23 mouse cellular contexts compared by ENCODE assay signal in genomic region chr16:55910208-55910793, GRCm38 (mm10). TPM values are rescaled to one million over a fixed set of nuclear protein-coding genes. Genes with fewer than 3 reads are reported as not detected.
DNase-seq lines count a peak whose midpoint lies in the region; ATAC-seq and TF ChIP-seq lines count a peak whose summit lies in the region.
"Had no signal": no experiment of that assay in that cellular context is flagged by ENCODE, and none has a peak within 500 bp of the region (broad histone marks: within the 10 kb centered on the region; RNA-seq: fewer than 3 reads in every experiment).

No protein-coding gene starts in this region.

- DNase-seq in kidney, adult 8-10 months = peak; percentile 79 to 84
- peak; percentile 73 to 87 for DNase-seq in kidney, postnatal 25 days
- no peak for DNase-seq in embryo, embryonic 9.5 days (ENCODE audit: extremely low spot score)
- DNase-seq in left cerebral cortex, adult 2 months (ENCODE audit: extremely low spot score in 1 of 2, low spot score in 2 of 2) = no peak
- DNase-seq: cerebellum, adult 18-20 months; cerebellum, postnatal 36 days; gastrocnemius, postnatal 25 days; heart, postnatal 10 days; layer of hippocampus, adult 9-11 months had no signal

- intact Hi-C loops in left cerebral cortex, adult 2 months (cut with DNase I) = no loop called here

- no peaks in the 10 kb centered on the region for H3K27me3 ChIP-seq in heart, embryonic 11.5 days (ENCODE audit: control insufficient read depth, insufficient read depth, low read length)
- H3K27me3 ChIP-seq in heart, embryonic 12.5 days (replicated peaks) = no peaks in the 10 kb centered on the region
- no peaks in the 10 kb centered on the region for H3K27me3 ChIP-seq in midbrain, embryonic 12.5 days
- H3K27me3 ChIP-seq in midbrain, embryonic 16.5 days (ENCODE audit: control insufficient read depth, insufficient read depth, low read depth, low read length) = no peaks in the 10 kb centered on the region
- H3K27me3 ChIP-seq: CH12.LX; hindbrain, embryonic 15.5 days; limb, embryonic 12.5 days; lung, embryonic 15.5 days; neural tube, embryonic 12.5 days had no signal

- H3K4me3 ChIP-seq in heart, embryonic 11.5 days (ENCODE audit: low read depth, low read length) = no peak overlapping the region
- no peak overlapping the region for H3K4me3 ChIP-seq in heart, embryonic 12.5 days
- no peak overlapping the region for H3K4me3 ChIP-seq in midbrain, embryonic 12.5 days
- no peak overlapping the region for H3K4me3 ChIP-seq in midbrain, embryonic 16.5 days (ENCODE audit: low read depth, low read length)
- H3K4me3 ChIP-seq in left cerebral cortex, adult 2 months = no peak overlapping the region
- H3K4me3 ChIP-seq: erythroblast, embryonic 14.5 days; hindbrain, embryonic 15.5 days; limb, embryonic 12.5 days; lung, embryonic 15.5 days; neural tube, embryonic 12.5 days had no signal

- no peaks in the 10 kb centered on the region for H3K9me3 ChIP-seq in heart, embryonic 11.5 days (replicated peaks; ENCODE audit: control insufficient read depth, low read length)
- no peaks in the 10 kb centered on the region for H3K9me3 ChIP-seq in heart, embryonic 12.5 days (replicated peaks)
- H3K9me3 ChIP-seq in midbrain, embryonic 12.5 days = no peaks in the 10 kb centered on the region
- no peaks in the 10 kb centered on the region for H3K9me3 ChIP-seq in midbrain, embryonic 16.5 days (replicated peaks; ENCODE audit: control insufficient read depth, low read length, poor library complexity, severe bottlenecking)
- H3K9me3 ChIP-seq: hindbrain, embryonic 15.5 days; limb, embryonic 12.5 days; lung, embryonic 15.5 days; neural tube, embryonic 12.5 days had no signal

- no peak overlapping the region for H3K27ac ChIP-seq in heart, embryonic 11.5 days (ENCODE audit: low read depth, low read length)
- no peak overlapping the region for H3K27ac ChIP-seq in heart, embryonic 12.5 days (ENCODE audit: poor library complexity, severe bottlenecking)
- H3K27ac ChIP-seq in midbrain, embryonic 12.5 days (replicated peaks) = no peak overlapping the region
- no peak overlapping the region for H3K27ac ChIP-seq in midbrain, embryonic 16.5 days (ENCODE audit: low read length)
- no peak overlapping the region for H3K27ac ChIP-seq in left cerebral cortex, adult 2 months
- H3K27ac ChIP-seq: hindbrain, embryonic 15.5 days; limb, embryonic 12.5 days; liver, embryonic 14.5 days; lung, embryonic 15.5 days; macrophage; neural tube, embryonic 12.5 days had no signal

- 91% methylated on average over 10 of the region's 10 CpGs for WGBS in heart, embryonic 11.5 days (ENCODE audit: insufficient replicate concordance)
- 91% methylated on average over 10 of the region's 10 CpGs for WGBS in heart, embryonic 12.5 days
- WGBS in midbrain, embryonic 12.5 days = 88% methylated on average over 10 of the region's 10 CpGs
- 91% methylated on average over 10 of the region's 10 CpGs for WGBS in midbrain, embryonic 16.5 days

- peaks cover 22% of the 10 kb centered on the region for H3K36me3 ChIP-seq in heart, embryonic 11.5 days (ENCODE audit: control insufficient read depth, insufficient read depth, low read length)
- H3K36me3 ChIP-seq in heart, embryonic 12.5 days = peaks cover 64% of the 10 kb centered on the region
- peaks cover 75% of the 10 kb centered on the region for H3K36me3 ChIP-seq in midbrain, embryonic 12.5 days
- H3K36me3 ChIP-seq in midbrain, embryonic 16.5 days (ENCODE audit: control insufficient read depth, insufficient read depth, low read length) = peaks cover 28% of the 10 kb centered on the region

- no peak for TF ChIP-seq CTCF in left cerebral cortex, adult 2 months (IDR thresholded peaks at IDR 0.05)

- H3K4me2 ChIP-seq in heart, embryonic 11.5 days = no peak overlapping the region
- H3K4me2 ChIP-seq in heart, embryonic 12.5 days = no peak overlapping the region
- no peak overlapping the region for H3K4me2 ChIP-seq in midbrain, embryonic 12.5 days (replicated peaks)
- H3K4me2 ChIP-seq in midbrain, embryonic 16.5 days (ENCODE audit: low read length) = no peak overlapping the region
- H3K4me2 ChIP-seq: hindbrain, embryonic 15.5 days; limb, embryonic 12.5 days; lung, embryonic 15.5 days; neural tube, embryonic 12.5 days had no signal

- H3K4me1 ChIP-seq in heart, embryonic 11.5 days (ENCODE audit: control insufficient read depth, insufficient read depth, low read length) = no peaks in the 10 kb centered on the region
- H3K4me1 ChIP-seq in heart, embryonic 12.5 days (replicated peaks) = no peaks in the 10 kb centered on the region
- H3K4me1 ChIP-seq in midbrain, embryonic 12.5 days = no peaks in the 10 kb centered on the region
- no peaks in the 10 kb centered on the region for H3K4me1 ChIP-seq in midbrain, embryonic 16.5 days (ENCODE audit: control insufficient read depth, insufficient read depth, low read length)
- H3K4me1 ChIP-seq: hindbrain, embryonic 15.5 days; limb, embryonic 12.5 days; lung, embryonic 15.5 days; neural tube, embryonic 12.5 days had no signal

- H3K9ac ChIP-seq in heart, embryonic 11.5 days (ENCODE audit: low read depth, low read length) = no peak overlapping the region
- no peak overlapping the region for H3K9ac ChIP-seq in heart, embryonic 12.5 days
- H3K9ac ChIP-seq in midbrain, embryonic 12.5 days (replicated peaks) = no peak overlapping the region
- no peak overlapping the region for H3K9ac ChIP-seq in midbrain, embryonic 16.5 days (ENCODE audit: low read depth, low read length)
- H3K9ac ChIP-seq: hindbrain, embryonic 15.5 days; limb, embryonic 12.5 days; liver, embryonic 14.5 days; lung, embryonic 15.5 days; neural tube, embryonic 12.5 days had no signal

- ATAC-seq in heart, embryonic 11.5 days (replicated peaks; ENCODE audit: insufficient number of reproducible peaks, low FRiP score, low TSS enrichment) = peak; percentile 63; the same call in 1 of the 2 replicates
- no peak for ATAC-seq in heart, embryonic 12.5 days (ENCODE audit: insufficient number of reproducible peaks, low FRiP score)
- 0 out of 2 replicates have a peak, but pooled peaks have one; percentile 16 for ATAC-seq in midbrain, embryonic 12.5 days (ENCODE audit: low FRiP score, low read depth)
- no peak for ATAC-seq in midbrain, embryonic 16.5 days
- ATAC-seq: forebrain, embryonic 14.5 days; intestine, postnatal 0 days had no signal

RNA-seq across cellular contexts. Expression of gene Nxpe3, which starts 15.2 kb away (rescaled TPM):
- polyA plus RNA-seq in heart, embryonic 11.5 days (2014; fragmentation: Nextera tagmentation; extraction: Ambion mirVana) = 0.99 and 1.2 TPM in 2 replicates
- 0.66 and 0.74 TPM in 2 replicates for polyA plus RNA-seq in heart, embryonic 12.5 days (2016; fragmentation: Nextera tagmentation; extraction: Ambion mirVana)
- polyA plus RNA-seq in midbrain, embryonic 12.5 days (2016; fragmentation: Nextera tagmentation; extraction: Ambion mirVana) = 1.0 and 1.1 TPM in 2 replicates
- 1.8 and 2.0 TPM in 2 replicates for polyA plus RNA-seq in midbrain, embryonic 16.5 days (2015; fragmentation: Nextera tagmentation; extraction: Ambion mirVana)
- 10 to 100 TPM in 1 of 2 experiments, 1 to 10 TPM in 1; 9.4 to 10.9 TPM for total RNA-seq in left cerebral cortex, adult 2 months (2021)

RNA-seq across cellular contexts. Expression of gene Cep97, which starts 24.4 kb away (rescaled TPM):
- polyA plus RNA-seq in heart, embryonic 11.5 days (2014; fragmentation: Nextera tagmentation; extraction: Ambion mirVana) = 7.4 and 11.9 TPM in 2 replicates
- polyA plus RNA-seq in heart, embryonic 12.5 days (2016; fragmentation: Nextera tagmentation; extraction: Ambion mirVana) = 9.8 and 9.9 TPM in 2 replicates
- 21.3 and 22.6 TPM in 2 replicates for polyA plus RNA-seq in midbrain, embryonic 12.5 days (2016; fragmentation: Nextera tagmentation; extraction: Ambion mirVana)
- 12.1 and 12.2 TPM in 2 replicates for polyA plus RNA-seq in midbrain, embryonic 16.5 days (2015; fragmentation: Nextera tagmentation; extraction: Ambion mirVana)
- total RNA-seq in left cerebral cortex, adult 2 months (2021) = 10 to 100 TPM; 12.6 to 13.1 TPM

RNA-seq across cellular contexts. Expression of gene Rpl24, which starts 55.8 kb away (rescaled TPM):
- polyA plus RNA-seq in heart, embryonic 11.5 days (2014; fragmentation: Nextera tagmentation; extraction: Ambion mirVana) = 617 and 672 TPM in 2 replicates
- polyA plus RNA-seq in heart, embryonic 12.5 days (2016; fragmentation: Nextera tagmentation; extraction: Ambion mirVana) = 613 and 621 TPM in 2 replicates
- polyA plus RNA-seq in midbrain, embryonic 12.5 days (2016; fragmentation: Nextera tagmentation; extraction: Ambion mirVana) = 724 and 726 TPM in 2 replicates
- 436 and 460 TPM in 2 replicates for polyA plus RNA-seq in midbrain, embryonic 16.5 days (2015; fragmentation: Nextera tagmentation; extraction: Ambion mirVana)
- 100 to 1,000 TPM; 376 to 411 TPM for total RNA-seq in left cerebral cortex, adult 2 months (2021)

Comparison
In these comparisons a context has a peak if more than half of its experiments do, and no peak if none do; other contexts are left out.
1. ATAC-seq: peak in heart, embryonic 11.5 days (single experiment) and midbrain, embryonic 12.5 days (single experiment); none in heart, embryonic 12.5 days (single experiment) and midbrain, embryonic 16.5 days (single experiment).
2. DNase-seq: peak in kidney, adult 8-10 months (2 of 2) and kidney, postnatal 25 days (2 of 2); none in embryo, embryonic 9.5 days (single experiment) and left cerebral cortex, adult 2 months (0 of 2).